Mouse (Mus musculus): ENCODE measurements around the gene Zmat5.

- TF ChIP-seq CTCF (conservative IDR thresholded peaks at IDR 0.05; ENCODE audit: insufficient read depth, insufficient read length, low read depth, low read length) (no peak), POLR2A (IDR thresholded peaks at IDR 0.05; ENCODE audit: low read depth, low read length) (no peak)
Measured at GRCm38 (mm10) chr11:4730096-4730495, 25.6 kb downstream of the Zmat5 start.

Measured in kidney, adult 2 months (tissue).